Mouse (Mus musculus) midbrain, embryonic 16.5 days (tissue): ENCODE results near the gene Samd4b. TPM values are rescaled to one million over a fixed set of nuclear protein-coding genes. Genes with fewer than 3 reads are reported as not detected.
A peak's percentile ranks its signal among the peaks of the same experiment; 100 is the strongest.

Experiments
- ATAC-seq: fragments of 200-750 bp; cut with Nextera tagmentation; 2 replicates; pipeline ENCODE4 v1.8.0; 2017; ENCODE audit warnings: moderate TSS enrichment
- H3K27ac ChIP-seq: fragments of 300-500 bp; sonication (generic); 2 replicates; pipeline ENCODE4 v1.5.1; 2014; ENCODE audit warnings: mild to moderate bottlenecking, low read length, mixed read lengths
- H3K27me3 ChIP-seq: fragments of 300-500 bp; sonication (generic); 2 replicates; pipeline ENCODE4 v1.6.1; 2014; ENCODE audit warnings: low read depth, low read length, mixed read lengths; ENCODE audit not compliant: control insufficient read depth, insufficient read depth
- H3K36me3 ChIP-seq: fragments of 300-500 bp; sonication (generic); 2 replicates; pipeline ENCODE4 v1.6.1; 2014; ENCODE audit warnings: mild to moderate bottlenecking, low read length, moderate library complexity, mixed read lengths; ENCODE audit not compliant: control insufficient read depth, insufficient read depth
- H3K4me1 ChIP-seq: fragments of 300-500 bp; sonication (generic); 2 replicates; pipeline ENCODE4 v1.6.1; 2014; ENCODE audit warnings: mild to moderate bottlenecking, low read length, mixed read lengths; ENCODE audit not compliant: control insufficient read depth, insufficient read depth
- H3K4me2 ChIP-seq: fragments of 300-500 bp; sonication (generic); 2 replicates; pipeline ENCODE4 v1.6.1; 2014; ENCODE audit warnings: mild to moderate bottlenecking, low read length, mixed read lengths
- H3K4me3 ChIP-seq: fragments of 300-500 bp; sonication (generic); 2 replicates; pipeline ENCODE4 v1.5.1; 2014; ENCODE audit warnings: low read depth, mild to moderate bottlenecking, low read length, moderate library complexity, mixed read lengths
- H3K9ac ChIP-seq: fragments of 300-500 bp; sonication (generic); 2 replicates; pipeline ENCODE4 v1.6.1; 2014; ENCODE audit warnings: low read depth, low read length, mixed read lengths
- H3K9me3 ChIP-seq: fragments of 300-500 bp; sonication (generic); replicated peaks from 2 replicates; pipeline ENCODE4 v1.6.1; 2014; ENCODE audit warnings: mild to moderate bottlenecking, low read length, mixed read lengths; ENCODE audit not compliant: control insufficient read depth, poor library complexity, severe bottlenecking
- WGBS: fragments of 180-500 bp; shearing (Covaris S2); extraction: QIAGEN DNeasy Blood & Tissue Kit; methylation state at CpG from one replicate; pipeline ENCODE4 v1.1.7; 2014; 5-methylcytosine and 5-hydroxymethylcytosine counted together
- polyA plus RNA-seq: library from polyadenylated mRNA; unstranded; fragments of >200 nt; fragmentation: Nextera tagmentation; extraction: Ambion mirVana; gene quantifications from 2 replicates; pipeline ENCODE4 v1.2.1, GENCODE M21; 2015

Gene Samd4b
- polyA plus RNA-seq, 1 experiment from 2014 or later: 20.4 TPM

DNA sequence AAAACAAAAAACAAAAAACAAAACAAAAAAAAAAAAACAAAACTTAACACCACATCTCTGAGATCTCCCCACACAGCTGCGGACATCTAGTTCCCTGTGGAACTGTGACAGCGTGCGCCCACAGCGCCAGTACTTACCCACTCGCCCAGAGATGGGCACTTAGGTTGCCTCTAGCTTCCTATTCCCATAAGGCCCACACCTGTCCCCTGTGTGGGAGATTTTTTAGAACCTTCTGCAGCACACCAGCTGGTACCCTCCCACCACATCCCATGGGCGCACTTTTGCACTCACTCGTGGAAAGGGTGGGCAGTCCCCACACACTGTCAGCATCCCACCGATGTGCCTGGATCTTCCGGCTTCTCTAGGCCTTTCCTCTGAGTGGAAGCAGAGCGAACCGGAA lies 115.1 kb downstream of the Samd4b start:
- H3K4me1 ChIP-seq: peaks cover under 1% of the 10 kb centered on the region; the same call in 1 of the 2 replicates
- H3K4me2 ChIP-seq: no peak overlapping the region
- H3K9me3 ChIP-seq: no peaks in the 10 kb centered on the region
- WGBS: 85% methylated on average over 11 of the region's 11 CpGs
- no peak overlapping the region for H3K27ac ChIP-seq
- no peaks in the 10 kb centered on the region for H3K36me3 ChIP-seq
- H3K27me3 ChIP-seq: peaks cover 2% of the 10 kb centered on the region; the same call in 1 of the 2 replicates
- ATAC-seq: no peak
- no peak overlapping the region for H3K4me3 ChIP-seq
- H3K9ac ChIP-seq: no peak overlapping the region

- 6% methylated on average over 8 of the region's 8 CpGs for WGBS
- no peaks in the 10 kb centered on the region for H3K36me3 ChIP-seq
- H3K27me3 ChIP-seq: no peaks in the 10 kb centered on the region
- H3K4me3 ChIP-seq: no peak overlapping the region
- H3K4me2 ChIP-seq: no peak overlapping the region
- no peak overlapping the region for H3K9ac ChIP-seq
- no peak for ATAC-seq
- H3K4me1 ChIP-seq: no peaks in the 10 kb centered on the region
- H3K27ac ChIP-seq: no peak overlapping the region
- H3K9me3 ChIP-seq: no peaks in the 10 kb centered on the region
Observed at GRCm38 (mm10) chr7:28478854-28479253, 119.1 kb downstream of the Samd4b start.

DNA sequence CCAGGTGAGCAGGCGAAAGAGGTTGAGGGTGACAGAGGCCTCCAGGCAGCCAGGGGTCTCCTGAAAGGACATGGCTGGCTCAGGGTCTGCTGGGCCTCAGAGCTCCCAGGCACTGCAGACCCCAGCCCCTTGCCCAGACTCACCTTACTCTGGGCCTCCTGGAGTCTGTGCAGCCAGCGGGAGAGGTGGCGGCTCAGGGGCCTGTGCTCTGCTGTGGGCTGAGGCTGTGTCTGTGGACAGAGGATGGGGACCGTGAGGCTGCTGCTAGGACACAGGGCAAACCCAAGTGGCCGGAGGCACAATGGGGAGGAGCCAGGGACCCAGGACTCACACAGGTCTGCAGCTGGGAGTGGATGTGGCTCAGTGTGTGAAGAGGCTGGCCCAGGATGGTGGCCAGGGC lies 120.6 kb downstream of the Samd4b start:
- 92% methylated on average over 5 of the region's 5 CpGs for WGBS
- no peak overlapping the region for H3K9ac ChIP-seq

GRCm38 (mm10) chr7:28476191-28476590 lies 121.8 kb downstream of the Samd4b start:
- Histone ChIP-seq H3K36me3 (no peaks in the 10 kb centered on the region), H3K9ac (no peak overlapping the region), H3K27ac (no peak overlapping the region), H3K4me1 (no peaks in the 10 kb centered on the region), H3K9me3 (no peaks in the 10 kb centered on the region), H3K27me3 (no peaks in the 10 kb centered on the region), H3K4me3 (no peak overlapping the region), H3K4me2 (no peak overlapping the region)
- 90% methylated on average over 6 of the region's 6 CpGs for WGBS
- ATAC-seq: no peak

More for the DNA sequence above, 120.6 kb downstream of the Samd4b start:
- no peaks in the 10 kb centered on the region for H3K36me3 ChIP-seq
- no peak overlapping the region for H3K27ac ChIP-seq
- no peaks in the 10 kb centered on the region for H3K4me1 ChIP-seq
- no peak overlapping the region for H3K4me3 ChIP-seq
- no peaks in the 10 kb centered on the region for H3K27me3 ChIP-seq
- no peaks in the 10 kb centered on the region for H3K9me3 ChIP-seq
- no peak for ATAC-seq
- H3K4me2 ChIP-seq: no peak overlapping the region

- Histone ChIP-seq H3K9me3 (no peaks in the 10 kb centered on the region), H3K4me2 (peak overlapping the region; percentile 46), H3K4me3 (peak overlapping the region; percentile 26), H3K4me1 (peaks cover 8% of the 10 kb centered on the region), H3K9ac (peak overlapping the region; percentile 21; the same call in 1 of the 2 replicates), H3K27ac (no peak overlapping the region), H3K36me3 (peaks cover 19% of the 10 kb centered on the region), H3K27me3 (no peaks in the 10 kb centered on the region)
- 3% methylated on average over 62 of the region's 63 CpGs for WGBS
- ATAC-seq: no peak
Observed at GRCm38 (mm10) chr7:28467213-28467751, 130.7 kb downstream of the Samd4b start.

DNA sequence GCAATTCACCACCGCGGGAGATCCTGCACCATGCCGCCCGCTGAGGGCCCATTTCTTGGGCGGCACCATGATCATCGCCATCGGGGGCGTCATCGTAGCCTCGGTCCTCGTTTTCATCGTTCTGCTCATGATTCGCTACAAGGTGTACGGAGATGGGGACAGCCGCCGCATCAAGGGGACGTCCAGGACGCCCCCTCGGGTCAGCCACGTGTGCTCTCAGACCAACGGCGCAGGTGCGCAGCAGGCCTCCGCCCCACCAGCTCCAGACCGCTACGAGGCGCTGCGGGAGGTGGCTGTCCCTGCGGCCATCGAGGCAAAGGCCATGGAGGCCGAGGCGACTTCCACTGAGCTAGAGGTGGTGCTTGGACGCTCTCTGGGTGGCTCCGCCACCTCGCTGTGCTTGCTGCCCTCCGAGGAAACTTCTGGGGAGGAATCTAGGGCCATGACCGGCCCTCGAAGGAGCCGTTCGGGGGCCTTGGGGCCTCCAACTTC lies 131.2 kb downstream of the Samd4b start:
- Histone ChIP-seq H3K27ac (no peak overlapping the region), H3K4me2 (peak overlapping the region; percentile 46; the same call in 1 of the 2 replicates), H3K4me1 (peaks cover 8% of the 10 kb centered on the region), H3K36me3 (peaks cover 21% of the 10 kb centered on the region), H3K9ac (peak overlapping the region; percentile 21; the same call in 1 of the 2 replicates), H3K27me3 (no peaks in the 10 kb centered on the region), H3K4me3 (peak overlapping the region; percentile 26; the same call in 1 of the 2 replicates), H3K9me3 (no peaks in the 10 kb centered on the region)
- ATAC-seq: no peak
- WGBS: 17% methylated on average over 40 of the region's 40 CpGs

- peak overlapping the region; percentile 25 for H3K4me3 ChIP-seq
- no peaks in the 10 kb centered on the region for H3K27me3 ChIP-seq
- WGBS: 57% methylated on average over 10 of the region's 10 CpGs
- H3K9ac ChIP-seq: no peak overlapping the region
- H3K36me3 ChIP-seq: peaks cover 30% of the 10 kb centered on the region
- no peaks in the 10 kb centered on the region for H3K9me3 ChIP-seq
- H3K4me2 ChIP-seq: peak overlapping the region; percentile 40
- peak; percentile 82 for ATAC-seq
- H3K4me1 ChIP-seq: peaks cover 8% of the 10 kb centered on the region
- H3K27ac ChIP-seq: no peak overlapping the region
Observed at GRCm38 (mm10) chr7:28464416-28465212, 133.3 kb downstream of the Samd4b start.

- Histone ChIP-seq H3K9me3 (no peaks in the 10 kb centered on the region), H3K4me3 (no peak overlapping the region), H3K27ac (no peak overlapping the region), H3K27me3 (no peaks in the 10 kb centered on the region), H3K9ac (no peak overlapping the region), H3K36me3 (peaks cover 45% of the 10 kb centered on the region), H3K4me1 (peaks cover 8% of the 10 kb centered on the region), H3K4me2 (no peak overlapping the region)
- 100% methylated on average over 2 of the region's 2 CpGs for WGBS
- no peak for ATAC-seq
Observed at GRCm38 (mm10) chr7:28462769-28463168, 135.2 kb downstream of the Samd4b start.

- 94% methylated on average over 5 of the region's 5 CpGs for WGBS
- no peak overlapping the region for H3K9ac ChIP-seq
- no peak overlapping the region for H3K4me3 ChIP-seq
- no peak overlapping the region for H3K27ac ChIP-seq
- no peaks in the 10 kb centered on the region for H3K9me3 ChIP-seq
- peaks cover 41% of the 10 kb centered on the region for H3K36me3 ChIP-seq
- no peak for ATAC-seq
- no peak overlapping the region for H3K4me2 ChIP-seq
- peaks cover 5% of the 10 kb centered on the region; the same call in 1 of the 2 replicates for H3K4me1 ChIP-seq
- no peaks in the 10 kb centered on the region for H3K27me3 ChIP-seq
Observed at GRCm38 (mm10) chr7:28460361-28460760, 137.6 kb downstream of the Samd4b start.
